Comparison of ENCODE assay signal across 19 mouse cellular contexts in genomic region chr9:97038010-97038409, GRCm38 (mm10). TPM values are rescaled to one million over a fixed set of nuclear protein-coding genes. Genes with fewer than 3 reads are reported as not detected.
"Had no signal": no experiment of that assay in that cellular context is flagged by ENCODE, and none has a peak within 500 bp of the region (broad histone marks: within the 10 kb centered on the region; RNA-seq: fewer than 3 reads in every experiment).

No protein-coding gene starts in this region.

- H3K4me3 ChIP-seq: limb, embryonic 12.5 days; liver, embryonic 13.5 days; lung, embryonic 15.5 days; midbrain, embryonic 10.5 days; neural tube, embryonic 12.5 days had no signal

- H3K4me1 ChIP-seq: limb, embryonic 12.5 days; liver, embryonic 13.5 days; lung, embryonic 15.5 days had no signal

- DNase-seq: kidney, postnatal 36 days; layer of hippocampus, adult 9-11 months; layer of hippocampus, postnatal 36 days; liver; liver, embryonic 13.5 days; liver, postnatal 0 days; midbrain, embryonic 14.5 days; retina, postnatal 1 day; right cerebral cortex, postnatal 4 days; spleen, adult 18-20 months; thymus, adult 18-20 months; thymus, postnatal 14 days had no signal

- H3K27ac ChIP-seq: kidney, postnatal 0 days; limb, embryonic 12.5 days; liver, embryonic 13.5 days; lung, embryonic 15.5 days; midbrain, embryonic 10.5 days; neural tube, embryonic 12.5 days had no signal

RNA-seq across cellular contexts. Expression of gene Spsb4, which starts 19.4 kb away (rescaled TPM):
- total RNA-seq: monocyte, adult 5-6 weeks; neutrophil, adult 5-6 weeks had no signal
